Mouse (Mus musculus) embryonic facial prominence, embryonic 11.5 days (tissue): ENCODE results near the gene Slc6a12. TPM values are rescaled to one million over a fixed set of nuclear protein-coding genes. Genes with fewer than 3 reads are reported as not detected.

Experiments used
- ATAC-seq: fragments of 200-750 bp; cut with Nextera tagmentation; replicated peaks from 2 replicates; pipeline ENCODE4 v1.8.0; 2017; ENCODE audit warnings: low read depth; ENCODE audit not compliant: insufficient number of reproducible peaks, low FRiP score, low TSS enrichment
- DNase-seq: peaks from one replicate; pipeline ENCODE4 v3.0.0-alpha.2; 2015; ENCODE audit warnings: low spot score
- H3K27ac ChIP-seq: fragments of 300-500 bp; sonication (generic); replicated peaks from 2 replicates; pipeline ENCODE4 v1.5.1; 2014; ENCODE audit warnings: mild to moderate bottlenecking, low read depth, low read length, control low read depth
- H3K27me3 ChIP-seq: fragments of 300-500 bp; sonication (generic); 2 replicates; pipeline ENCODE4 v1.6.1; 2014; ENCODE audit warnings: mild to moderate bottlenecking, low read length, moderate library complexity, mixed read lengths; ENCODE audit not compliant: control insufficient read depth, insufficient read depth
- H3K36me3 ChIP-seq: fragments of 300-500 bp; sonication (generic); replicated peaks from 2 replicates; pipeline ENCODE4 v1.6.1; 2014; ENCODE audit warnings: low read depth, mild to moderate bottlenecking, low read length, moderate library complexity, mixed read lengths; ENCODE audit not compliant: control insufficient read depth, insufficient read depth
- H3K4me1 ChIP-seq: fragments of 300-500 bp; sonication (generic); 2 replicates; pipeline ENCODE4 v1.6.1; 2014; ENCODE audit warnings: low read length, mixed read lengths; ENCODE audit not compliant: control insufficient read depth, insufficient read depth
- H3K4me2 ChIP-seq: fragments of 300-500 bp; sonication (generic); 2 replicates; pipeline ENCODE4 v1.6.1; 2014; ENCODE audit warnings: low read depth, mild to moderate bottlenecking, control low read depth, low read length, moderate library complexity
- H3K4me3 ChIP-seq: fragments of 300-500 bp; sonication (generic); 2 replicates; pipeline ENCODE4 v1.5.1; 2014; ENCODE audit warnings: low read depth, low read length, control low read depth
- H3K9ac ChIP-seq: fragments of 300-500 bp; sonication (generic); replicated peaks from 2 replicates; pipeline ENCODE4 v1.6.1; 2014; ENCODE audit warnings: mild to moderate bottlenecking, control low read depth, low read length
- H3K9me3 ChIP-seq: fragments of 300-500 bp; sonication (generic); replicated peaks from 2 replicates; pipeline ENCODE4 v1.6.1; 2016; ENCODE audit warnings: mild to moderate bottlenecking, low read length, inconsistent platforms, mixed read lengths; ENCODE audit not compliant: control insufficient read depth
- WGBS: fragments of 180-500 bp; shearing (Covaris S2); extraction: QIAGEN DNeasy Blood & Tissue Kit; methylation state at CpG from one replicate; pipeline ENCODE4 v1.1.7; 2014; 5-methylcytosine and 5-hydroxymethylcytosine counted together
- microRNA-seq: library from miRNA; unstranded; fragments of <30 nt; microRNA quantifications from one replicate; pipeline ENCODE4, GENCODE M21; 2016; ENCODE audit warnings: borderline number of aligned reads
- polyA plus RNA-seq: library from polyadenylated mRNA; unstranded; fragments of >200 nt; fragmentation: Nextera tagmentation; extraction: Ambion mirVana; gene quantifications from 2 replicates; pipeline ENCODE4 v1.2.1, GENCODE M21; 2014

The Slc6a12 gene
- polyA plus RNA-seq, 1 experiment from 2014 or later: not detected

DNA sequence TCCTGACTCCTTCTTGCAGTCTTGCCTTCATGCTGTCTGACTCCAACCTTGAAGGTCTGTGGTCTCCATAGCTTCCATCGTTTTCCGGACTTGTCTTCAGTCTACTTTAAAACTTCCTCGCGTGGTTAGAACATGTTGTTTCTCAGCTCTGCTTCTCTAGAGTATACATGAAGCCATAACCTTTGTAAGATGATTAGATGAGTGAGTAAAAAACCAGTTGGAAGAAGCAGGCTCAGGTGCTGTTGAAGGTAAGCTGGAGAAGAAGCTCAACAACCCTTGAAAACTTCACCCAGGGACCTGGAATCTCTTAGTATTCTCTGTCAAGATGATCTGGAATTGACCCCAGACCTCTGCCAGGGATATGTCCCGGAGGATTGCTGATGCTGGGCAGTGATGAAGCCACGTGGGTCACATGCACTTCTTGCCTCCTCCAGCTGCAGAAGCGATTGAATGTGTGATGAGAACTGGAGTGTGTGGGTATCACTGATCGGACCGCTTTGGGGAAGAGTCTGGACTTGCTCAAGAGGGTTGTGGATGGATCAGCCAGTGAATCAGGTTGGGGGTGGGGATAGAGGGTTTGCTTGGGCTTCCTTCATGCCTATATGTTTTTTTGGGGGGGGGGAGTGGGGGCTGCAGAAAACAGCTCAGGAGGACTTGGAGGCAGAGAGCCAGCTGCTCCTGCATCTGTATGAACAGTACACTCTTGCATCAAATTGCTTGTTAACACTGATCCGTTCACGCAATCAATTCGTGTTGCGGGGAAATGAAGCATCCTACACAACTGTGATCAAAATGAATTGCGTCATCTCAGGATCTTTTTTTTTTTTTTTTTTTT, 59.2 kb downstream of the Slc6a12 start:
- no peak for DNase-seq

GRCm38 (mm10) chr6:121402661-121403244, 59.9 kb downstream of the Slc6a12 start:
- H3K9ac ChIP-seq: no peak overlapping the region
- no peak overlapping the region for H3K27ac ChIP-seq
- H3K27me3 ChIP-seq: no peaks in the 10 kb centered on the region
- 81% methylated on average over 8 of the region's 8 CpGs for WGBS
- no peaks in the 10 kb centered on the region for H3K4me1 ChIP-seq
- H3K9me3 ChIP-seq: no peaks in the 10 kb centered on the region
- no peak for ATAC-seq
- DNase-seq: no peak
- no peak overlapping the region for H3K4me3 ChIP-seq
- no peak overlapping the region for H3K4me2 ChIP-seq
- H3K36me3 ChIP-seq: no peaks in the 10 kb centered on the region

More for the DNA sequence above, 59.2 kb downstream of the Slc6a12 start:
- Histone ChIP-seq H3K9me3 (no peaks in the 10 kb centered on the region), H3K9ac (no peak overlapping the region), H3K4me3 (no peak overlapping the region), H3K36me3 (no peaks in the 10 kb centered on the region), H3K27ac (no peak overlapping the region), H3K27me3 (no peaks in the 10 kb centered on the region), H3K4me2 (no peak overlapping the region), H3K4me1 (no peaks in the 10 kb centered on the region)
- 85% methylated on average over 14 of the region's 14 CpGs for WGBS
- no peak for ATAC-seq

- Histone ChIP-seq H3K4me3 (no peak overlapping the region), H3K9ac (no peak overlapping the region), H3K4me2 (no peak overlapping the region), H3K36me3 (no peaks in the 10 kb centered on the region), H3K27me3 (no peaks in the 10 kb centered on the region), H3K9me3 (no peaks in the 10 kb centered on the region), H3K27ac (no peak overlapping the region), H3K4me1 (no peaks in the 10 kb centered on the region)
- ATAC-seq (no peak), DNase-seq (no peak)
- WGBS: 92% methylated on average over 8 of the region's 8 CpGs
These were observed 62.4 kb downstream of the Slc6a12 start for GRCm38 (mm10) chr6:121405311-121405710.

- Histone ChIP-seq H3K4me1 (no peaks in the 10 kb centered on the region), H3K9ac (no peak overlapping the region), H3K36me3 (no peaks in the 10 kb centered on the region), H3K9me3 (no peaks in the 10 kb centered on the region), H3K4me2 (no peak overlapping the region), H3K27me3 (peaks cover 9% of the 10 kb centered on the region), H3K4me3 (no peak overlapping the region), H3K27ac (no peak overlapping the region)
- ATAC-seq (no peak), DNase-seq (no peak)
- WGBS: 45% methylated on average over 5 of the region's 5 CpGs
These were observed 64.7 kb downstream of the Slc6a12 start for GRCm38 (mm10) chr6:121407571-121408011.

DNA sequence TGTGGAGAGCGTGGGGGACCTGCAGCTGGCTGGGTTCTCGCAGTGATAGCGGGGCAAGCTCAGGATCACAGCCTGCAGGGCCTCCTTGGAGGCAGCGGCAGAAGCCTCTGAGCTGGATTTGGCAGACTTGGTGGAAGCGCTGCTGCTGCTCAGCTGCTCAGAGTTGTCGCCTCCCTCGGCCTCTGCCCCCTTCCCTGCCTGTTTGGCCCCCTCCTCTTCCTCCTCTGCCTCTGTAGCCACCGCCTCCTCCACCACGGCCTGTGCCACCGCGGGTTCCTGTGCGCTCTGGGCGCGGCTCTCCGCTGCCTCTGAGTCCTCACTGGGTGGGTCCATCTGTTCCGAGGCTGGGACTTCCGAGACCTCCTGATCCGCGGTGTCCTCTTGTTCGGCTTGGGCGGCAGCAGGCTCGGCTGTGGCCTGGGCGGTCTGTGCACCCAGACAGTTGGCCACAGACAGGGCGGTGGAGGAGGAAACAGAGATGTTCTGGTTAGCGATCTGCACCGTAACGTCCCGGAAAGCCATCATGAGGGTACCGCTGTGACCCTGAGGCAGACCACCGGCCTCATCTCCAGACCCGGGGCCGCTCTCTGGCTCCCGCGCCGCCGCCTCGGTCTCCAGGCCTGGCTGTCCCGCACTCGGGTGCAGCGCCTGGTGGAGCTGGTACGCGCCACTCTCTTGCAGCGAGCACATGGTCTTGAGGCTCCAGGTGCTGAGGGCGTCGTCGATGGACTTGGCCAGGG, 69.9 kb downstream of the Slc6a12 start:
- peak overlapping the region; percentile 47 for H3K4me2 ChIP-seq
- DNase-seq (peak; percentile 27), ATAC-seq (0 out of 2 replicates have a peak, but pooled peaks have one; percentile 39)
- 1% methylated on average over 42 of the region's 46 CpGs for WGBS
- H3K27me3 ChIP-seq: peaks cover 29% of the 10 kb centered on the region
- H3K4me3 ChIP-seq: peak overlapping the region; percentile 22
- no peaks in the 10 kb centered on the region for H3K9me3 ChIP-seq
- H3K4me1 ChIP-seq: no peaks in the 10 kb centered on the region
- no peak overlapping the region for H3K9ac ChIP-seq
- H3K27ac ChIP-seq: no peak overlapping the region
- H3K36me3 ChIP-seq: no peaks in the 10 kb centered on the region

Small RNAs within 50 kb of the gene (microRNA-seq; reads per million reads assigned to microRNA genes)
- gene Gm24855: not detected

Other genes starting within 250 kb of the Slc6a12 start
- gene Mical3, start 212.1 kb upstream of the Slc6a12 start, polyA plus RNA-seq: 11.1 and 13.3 TPM in 2 replicates
- 7.1 and 7.7 TPM in 2 replicates for gene Pex26, start 159.4 kb upstream of the Slc6a12 start, polyA plus RNA-seq
- 0.45 and 0.53 TPM in 2 replicates for gene Tuba8, start 132.4 kb upstream of the Slc6a12 start, polyA plus RNA-seq
- 0.66 and 1.0 TPM in 2 replicates for gene Usp18, start 97.2 kb upstream of the Slc6a12 start, polyA plus RNA-seq
- 0.91 and 1.5 TPM in 2 replicates for gene Slc6a13, start 42.8 kb upstream of the Slc6a12 start, polyA plus RNA-seq
- 0.13 and 0.53 TPM in 2 replicates for gene Iqsec3, start 130.6 kb downstream of the Slc6a12 start, polyA plus RNA-seq